Mouse (Mus musculus) ovary, postnatal 14 days (tissue): ENCODE measurements at regions not wholly inside any gene's neighbourhood (a gene's known extent, or its start where the extent isn't known, plus 50 kb on each side); places are given as distances from the start of the nearest gene placed in this dataset.

Experiments used
- DNase-seq: peaks from one replicate; pipeline ENCODE4 v3.0.0; 2022; ENCODE audit warnings: low spot score

DNA sequence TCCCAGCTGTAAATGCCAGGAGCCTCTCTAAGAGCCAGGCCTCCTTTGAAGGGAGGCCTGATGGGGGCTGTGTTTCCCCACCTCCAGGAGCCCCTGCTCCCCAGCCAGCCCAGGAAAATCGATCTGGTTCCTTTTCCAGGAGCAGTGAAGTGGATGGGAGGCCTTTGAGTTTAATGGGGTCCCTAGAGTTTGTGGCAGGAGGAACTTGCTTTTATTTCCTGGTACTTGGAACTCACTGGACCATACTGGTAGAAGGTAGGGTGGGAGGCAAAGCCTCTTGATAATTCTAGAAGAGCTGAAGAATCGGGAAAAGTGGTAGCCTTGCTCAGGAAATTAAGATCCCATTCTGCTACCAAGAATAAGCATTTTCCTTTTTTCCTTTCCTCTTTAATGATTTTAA is 50.7 kb upstream of the Ncam1 start:
- DNase-seq = no peak

DNA sequence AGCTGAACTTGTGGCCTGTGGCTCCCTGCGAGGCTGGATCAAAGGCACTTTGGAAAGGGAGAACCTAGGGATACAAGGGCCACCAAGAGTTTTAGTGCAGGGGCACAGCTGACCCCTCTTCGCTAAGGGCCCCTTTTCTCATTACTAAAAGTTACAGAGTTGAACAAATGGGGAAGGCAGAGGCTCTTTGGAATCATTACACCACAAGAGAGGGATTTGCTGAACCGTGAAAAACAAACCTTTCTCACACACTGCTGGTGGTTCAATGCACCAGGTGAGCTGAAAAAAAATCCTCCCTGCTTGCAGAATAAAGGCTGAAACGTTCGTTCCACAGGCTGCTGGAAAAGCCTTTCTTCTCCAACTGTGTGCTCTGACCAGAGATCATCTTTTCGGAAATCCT is 50.2 kb upstream of the Ncam1 start:
- DNase-seq = no peak
